Mouse (Mus musculus) erythroblast, embryonic 14.5 days (primary cell): Measurements from ENCODE around the gene Hcrt. TPM values are rescaled to one million over a fixed set of nuclear protein-coding genes. Genes with fewer than 3 reads are reported as not detected.

Source experiments
- H3K27me3 ChIP-seq: 2 replicates; pipeline ENCODE4 v1.6.1; 2012; ENCODE audit warnings: inconsistent platforms; ENCODE audit not compliant: control insufficient read depth
- H3K36me3 ChIP-seq: 2 replicates; pipeline ENCODE4 v1.6.1; 2012; ENCODE audit warnings: mild to moderate bottlenecking, inconsistent platforms; ENCODE audit not compliant: control insufficient read depth
- H3K4me1 ChIP-seq: 2 replicates; pipeline ENCODE4 v1.6.1; 2012; ENCODE audit warnings: inconsistent platforms; ENCODE audit not compliant: control insufficient read depth
- H3K4me3 ChIP-seq: replicated peaks from 2 replicates; pipeline ENCODE3; 2012; ENCODE audit warnings: moderate library complexity, mild to moderate bottlenecking, inconsistent platforms
- H3K9me3 ChIP-seq: 2 replicates; pipeline ENCODE4 v1.6.1; 2012; ENCODE audit warnings: low read length, inconsistent platforms, mixed read lengths; ENCODE audit not compliant: control insufficient read depth
- GATA1 ChIP-seq: IDR thresholded peaks from 2 replicates; pipeline ENCODE4 v1.6.1; 2012; ENCODE audit warnings: low read length, inconsistent platforms, mixed read lengths
- TAL1 ChIP-seq: IDR thresholded peaks from 3 replicates; pipeline ENCODE4 v1.6.1; 2012; ENCODE audit warnings: low read length, inconsistent platforms, mixed read lengths
- polyA plus RNA-seq: library from polyadenylated mRNA; stranded (reverse); fragments of >175 nt; gene quantifications from 2 replicates; pipeline ENCODE4 v1.2.3, GENCODE M21; 2012

The Hcrt gene
- polyA plus RNA-seq, 1 experiment = not detected

DNA sequence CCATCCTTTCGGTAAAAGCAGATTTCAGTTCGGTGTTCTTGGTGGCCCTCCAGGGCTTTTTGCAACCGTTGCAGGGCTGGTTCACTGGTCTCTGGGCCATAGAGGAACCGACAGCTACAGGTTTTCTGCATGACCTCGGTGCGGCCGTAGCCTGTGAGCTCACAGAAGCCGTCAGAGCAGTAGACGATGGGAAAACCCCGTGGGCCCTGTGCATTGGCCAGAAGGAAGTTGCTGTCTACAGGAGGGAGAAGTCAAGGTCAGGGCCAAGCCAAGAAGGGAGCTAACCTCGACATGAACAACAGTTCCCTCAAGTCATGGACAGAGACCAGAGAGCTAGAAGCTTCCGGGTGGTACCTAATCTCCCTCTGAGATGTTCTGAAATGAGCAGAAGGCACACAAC, 5.2 kb downstream of the Hcrt start:
- H3K36me3 ChIP-seq = no peaks in the 10 kb centered on the region
- H3K9me3 ChIP-seq = peaks cover 4% of the 10 kb centered on the region; the same call in 1 of the 2 replicates
- peaks cover 23% of the 10 kb centered on the region for H3K4me1 ChIP-seq
- peaks cover 89% of the 10 kb centered on the region for H3K27me3 ChIP-seq
- H3K4me3 ChIP-seq = no peak overlapping the region
- no peak for TF ChIP-seq GATA1
- no peak for TF ChIP-seq TAL1

DNA sequence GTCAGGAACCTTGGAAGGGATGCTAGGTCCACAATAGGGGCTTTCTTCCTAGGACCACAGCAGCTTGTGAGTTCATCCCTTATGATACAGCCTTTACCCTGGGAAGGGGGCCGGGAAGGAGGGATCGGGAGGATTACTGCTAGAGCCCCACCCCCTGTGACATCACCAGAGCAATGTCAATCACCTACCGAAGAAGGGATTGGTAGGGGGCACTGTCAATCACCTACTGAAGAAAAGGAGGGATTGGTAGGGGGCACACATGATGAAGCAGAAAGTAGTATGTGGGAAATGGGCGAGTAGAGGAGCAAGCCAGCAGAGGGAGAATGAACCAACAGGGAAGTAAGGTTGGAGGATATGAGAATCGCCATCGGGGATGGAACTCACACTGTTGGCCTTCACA, 6.3 kb downstream of the Hcrt start:
- no peak for TF ChIP-seq GATA1
- no peak for TF ChIP-seq TAL1
- peaks cover 82% of the 10 kb centered on the region for H3K27me3 ChIP-seq
- H3K36me3 ChIP-seq = no peaks in the 10 kb centered on the region
- H3K4me3 ChIP-seq = no peak overlapping the region
- H3K9me3 ChIP-seq = peaks cover 4% of the 10 kb centered on the region; the same call in 1 of the 2 replicates
- peaks cover 17% of the 10 kb centered on the region for H3K4me1 ChIP-seq

DNA sequence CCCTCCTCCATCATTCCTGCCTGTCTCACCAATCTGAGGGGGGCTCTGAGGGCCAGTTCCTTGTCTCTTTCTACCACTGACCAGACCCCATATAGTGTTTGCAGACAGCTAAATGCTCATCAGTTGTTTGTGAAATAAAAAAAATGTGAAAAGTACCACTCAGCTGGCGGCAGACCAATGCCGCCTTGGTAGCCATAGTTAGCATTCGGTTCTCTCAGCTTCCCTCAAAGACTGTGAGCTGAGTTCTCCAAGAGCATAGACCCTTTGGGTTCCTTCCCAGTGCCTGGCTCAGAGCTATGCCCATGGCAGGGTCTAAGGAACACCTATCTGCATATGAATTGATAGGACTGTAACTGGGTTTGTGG, 8.1 kb downstream of the Hcrt start:
- Histone ChIP-seq H3K9me3 (peaks cover 4% of the 10 kb centered on the region; the same call in 1 of the 2 replicates), H3K36me3 (no peaks in the 10 kb centered on the region), H3K4me3 (no peak overlapping the region), H3K4me1 (peaks cover 8% of the 10 kb centered on the region), H3K27me3 (peaks cover 73% of the 10 kb centered on the region)
- TF ChIP-seq TAL1 = no peak
- no peak for TF ChIP-seq GATA1

DNA sequence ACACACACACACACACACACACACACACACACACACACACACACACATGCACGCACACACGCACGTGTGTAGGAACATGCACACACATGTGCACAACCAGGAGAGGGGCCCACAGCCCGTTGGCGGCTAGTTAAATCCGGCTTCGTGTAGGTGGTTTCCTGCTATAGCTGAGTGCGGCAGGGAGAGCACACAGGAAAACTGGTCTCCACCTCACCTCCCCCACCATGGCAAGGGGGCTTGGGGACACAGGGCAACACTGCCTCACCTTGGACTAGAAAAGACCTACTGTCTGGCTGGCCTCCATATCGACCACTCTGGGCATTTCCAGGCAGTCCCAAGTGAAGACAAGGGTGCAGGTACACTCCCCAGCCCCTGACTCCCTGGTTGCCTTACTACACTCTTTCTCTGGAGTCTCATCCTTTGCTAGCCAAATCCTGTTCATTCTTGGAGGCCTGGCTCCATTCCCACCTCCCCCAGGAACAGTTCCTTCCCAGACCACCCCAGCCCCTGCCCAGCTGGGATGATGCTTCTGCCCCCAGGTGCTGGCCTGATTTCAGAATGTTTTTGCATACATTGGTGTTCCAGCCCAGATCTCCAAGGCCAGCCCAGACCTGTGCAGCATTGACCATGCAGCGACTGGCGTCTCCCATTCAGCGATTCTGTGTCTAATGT, 8.6 kb downstream of the Hcrt start:
- peaks cover 73% of the 10 kb centered on the region for H3K27me3 ChIP-seq
- no peak for TF ChIP-seq TAL1
- no peak for TF ChIP-seq GATA1
- H3K36me3 ChIP-seq = no peaks in the 10 kb centered on the region
- H3K4me1 ChIP-seq = peaks cover 7% of the 10 kb centered on the region
- no peak overlapping the region for H3K4me3 ChIP-seq
- peaks cover under 1% of the 10 kb centered on the region; the same call in 1 of the 2 replicates for H3K9me3 ChIP-seq

DNA sequence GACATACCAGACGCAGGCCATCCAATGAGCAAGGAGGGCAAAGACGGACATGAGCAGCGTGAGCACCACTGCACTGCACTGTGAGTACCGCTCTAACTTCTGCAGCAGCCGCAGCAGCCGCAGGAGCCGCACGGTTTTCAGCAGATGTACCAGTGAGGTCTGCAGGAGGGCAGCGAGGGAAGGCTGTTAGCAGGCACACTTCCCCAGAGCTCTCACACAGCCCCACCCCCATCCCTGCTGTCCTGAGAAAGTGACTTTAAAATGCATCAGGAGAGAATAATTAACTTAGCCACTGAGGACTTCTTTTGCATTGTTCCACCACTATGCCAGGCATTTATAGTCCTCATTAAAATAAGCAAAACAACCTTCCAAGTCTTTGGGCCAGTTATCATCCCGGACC, 10.4 kb downstream of the Hcrt start:
- Histone ChIP-seq H3K27me3 (peaks cover 65% of the 10 kb centered on the region), H3K4me3 (no peak overlapping the region)

DNA sequence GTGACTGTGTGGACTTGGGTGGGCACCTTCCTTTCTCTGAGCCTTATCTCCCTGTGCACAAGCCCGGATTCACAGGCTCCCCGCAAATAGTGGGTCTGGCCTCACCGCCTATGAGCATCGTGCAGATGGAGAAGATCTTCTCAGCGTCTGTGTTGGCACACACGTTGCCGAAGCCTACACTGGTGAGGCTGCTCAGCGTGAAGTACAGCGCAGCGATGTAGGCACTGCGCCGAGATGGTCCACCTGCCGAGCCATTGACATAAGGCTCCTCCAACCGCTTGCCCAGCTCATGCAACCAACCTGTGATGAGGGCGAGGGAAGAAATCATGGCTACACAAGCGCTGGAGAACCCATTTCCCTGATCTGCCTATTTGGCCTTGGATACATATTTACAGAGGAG, 12.6 kb downstream of the Hcrt start:
- TF ChIP-seq TAL1 (no peak), GATA1 (no peak)
- peaks cover 11% of the 10 kb centered on the region for H3K4me1 ChIP-seq
- no peak overlapping the region for H3K4me3 ChIP-seq
- H3K9me3 ChIP-seq = no peaks in the 10 kb centered on the region; the same call in 1 of the 2 replicates
- peaks cover 50% of the 10 kb centered on the region for H3K27me3 ChIP-seq
- no peaks in the 10 kb centered on the region for H3K36me3 ChIP-seq

More for the DNA sequence above, 10.4 kb downstream of the Hcrt start:
- no peak for TF ChIP-seq GATA1
- no peak for TF ChIP-seq TAL1
- Histone ChIP-seq H3K9me3 (no peaks in the 10 kb centered on the region; the same call in 1 of the 2 replicates), H3K4me1 (peaks cover 8% of the 10 kb centered on the region), H3K36me3 (no peaks in the 10 kb centered on the region)

DNA sequence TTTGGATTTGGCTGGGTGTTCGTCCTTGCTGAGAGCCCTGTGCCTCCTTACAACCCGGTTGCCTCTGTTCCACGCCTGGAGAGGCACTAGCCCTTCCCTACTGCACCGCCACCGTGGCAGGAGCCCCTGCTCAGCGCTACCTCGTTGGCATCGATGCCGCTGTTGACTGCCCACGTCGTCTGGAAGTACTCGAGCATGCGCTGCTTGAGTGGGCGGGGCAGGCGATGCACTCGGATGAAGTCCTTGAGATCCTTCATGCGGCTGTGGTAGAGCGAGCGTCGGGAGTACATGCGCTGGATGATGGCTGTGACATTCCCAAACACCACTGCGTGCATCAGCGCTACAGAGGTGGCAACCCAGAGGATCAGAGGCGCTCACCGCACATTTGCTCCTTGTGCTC, 13.3 kb downstream of the Hcrt start:
- peaks cover 11% of the 10 kb centered on the region for H3K4me1 ChIP-seq
- no peaks in the 10 kb centered on the region for H3K36me3 ChIP-seq
- peaks cover 45% of the 10 kb centered on the region for H3K27me3 ChIP-seq
- TF ChIP-seq GATA1 (no peak), TAL1 (no peak)
- H3K9me3 ChIP-seq = no peaks in the 10 kb centered on the region; the same call in 1 of the 2 replicates
- no peak overlapping the region for H3K4me3 ChIP-seq

DNA sequence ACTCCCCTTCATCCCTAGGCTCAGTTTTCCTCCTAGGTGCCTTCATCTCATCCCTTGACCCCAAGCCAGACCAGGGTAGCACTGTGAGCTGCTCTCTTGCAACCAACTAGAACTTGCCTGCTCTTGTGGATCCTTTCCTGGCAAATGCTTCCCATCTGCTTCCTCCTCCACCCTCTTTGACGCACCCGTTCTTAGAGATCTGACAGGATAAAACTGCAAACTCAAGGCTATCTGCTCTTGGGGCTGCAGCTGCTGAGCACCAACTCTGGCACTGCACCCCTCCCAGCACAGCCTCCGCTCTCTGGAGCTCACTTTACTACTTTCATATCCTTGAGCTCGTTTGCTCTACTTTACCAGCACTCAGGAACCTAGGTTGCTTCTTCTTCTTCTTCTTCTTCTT, 14.1 kb downstream of the Hcrt start:
- Histone ChIP-seq H3K9me3 (no peaks in the 10 kb centered on the region; the same call in 1 of the 2 replicates), H3K27me3 (peaks cover 37% of the 10 kb centered on the region), H3K4me3 (no peak overlapping the region), H3K4me1 (peaks cover 11% of the 10 kb centered on the region), H3K36me3 (no peaks in the 10 kb centered on the region)
- TF ChIP-seq GATA1 = no peak
- TF ChIP-seq TAL1 = no peak

DNA sequence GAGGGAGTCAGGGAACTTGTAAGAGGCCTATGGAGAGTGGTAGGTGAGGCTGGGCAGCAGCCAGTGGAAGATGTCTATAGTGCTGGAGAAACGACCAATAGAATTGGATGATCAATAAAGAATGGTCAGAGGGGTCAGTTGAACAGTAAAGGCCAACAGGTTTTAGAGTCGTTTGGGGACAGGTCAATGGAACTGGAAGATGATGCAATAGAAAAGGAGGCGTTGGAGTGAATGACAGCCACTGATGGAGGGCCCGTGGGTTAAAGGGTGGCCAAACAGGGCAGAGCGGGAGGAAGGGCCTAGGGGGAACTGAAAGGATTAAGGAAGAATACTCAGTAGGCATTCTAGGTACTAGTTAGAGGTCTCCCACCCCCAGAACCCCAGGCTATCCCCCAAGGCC, 15.6 kb downstream of the Hcrt start:
- no peak overlapping the region for H3K4me3 ChIP-seq
- peaks cover 16% of the 10 kb centered on the region for H3K4me1 ChIP-seq
- H3K36me3 ChIP-seq = no peaks in the 10 kb centered on the region
- H3K27me3 ChIP-seq = peaks cover 29% of the 10 kb centered on the region
- no peaks in the 10 kb centered on the region; the same call in 1 of the 2 replicates for H3K9me3 ChIP-seq
- TF ChIP-seq TAL1 (no peak), GATA1 (no peak)

DNA sequence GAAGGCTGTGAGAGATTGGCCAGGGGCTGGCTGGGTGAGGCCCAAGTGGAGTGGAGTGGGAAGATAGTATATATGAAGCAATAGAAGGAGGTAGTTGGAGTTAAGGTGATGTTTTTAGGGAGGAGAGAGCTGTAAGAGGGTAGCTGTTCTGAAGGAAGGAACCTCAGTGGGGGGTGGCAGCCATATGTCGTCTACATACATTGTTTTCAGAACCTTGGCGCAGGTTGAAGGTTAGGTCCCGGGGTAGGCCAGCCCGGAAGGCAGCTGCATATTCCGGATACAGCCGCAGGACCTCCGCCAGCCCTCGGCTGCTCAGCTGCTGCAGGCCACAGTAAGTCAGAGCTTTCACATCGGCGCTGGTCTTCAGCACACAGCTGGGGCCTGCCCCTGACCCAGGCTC, 16.2 kb downstream of the Hcrt start:
- no peaks in the 10 kb centered on the region; the same call in 1 of the 2 replicates for H3K9me3 ChIP-seq
- no peaks in the 10 kb centered on the region for H3K36me3 ChIP-seq
- H3K27me3 ChIP-seq = peaks cover 27% of the 10 kb centered on the region
- peaks cover 16% of the 10 kb centered on the region for H3K4me1 ChIP-seq
- no peak overlapping the region for H3K4me3 ChIP-seq
- TF ChIP-seq TAL1 (no peak), GATA1 (no peak)
